Mouse (Mus musculus) 3T3-L1 (cell line): ENCODE results near the gene Kif13a.

Source experiments
- DNase-seq: peaks from one replicate; pipeline ENCODE4 v3.0.0-alpha.2; 2015; ENCODE audit warnings: low read depth, low spot score

The Kif13a gene

DNA sequence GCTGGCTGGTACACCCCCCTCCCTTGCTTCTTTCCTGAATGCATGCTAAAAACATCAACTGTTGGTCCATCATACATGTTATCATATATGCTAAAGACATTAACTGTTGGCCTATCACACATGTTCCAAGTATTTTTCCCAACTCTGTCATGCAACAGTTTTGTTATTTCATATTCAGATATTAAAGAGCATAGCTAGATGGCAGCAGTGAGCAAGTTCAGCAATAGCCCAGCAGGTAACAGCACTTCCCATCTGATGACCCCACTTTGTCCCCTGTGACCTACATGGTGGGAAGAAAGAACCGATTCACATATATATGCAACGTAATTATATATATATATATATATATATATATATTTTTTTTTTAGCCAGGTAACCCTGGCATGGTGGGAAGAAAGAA lies 91.1 kb downstream of the Kif13a start:
- DNase-seq, result peak; percentile 65

DNA sequence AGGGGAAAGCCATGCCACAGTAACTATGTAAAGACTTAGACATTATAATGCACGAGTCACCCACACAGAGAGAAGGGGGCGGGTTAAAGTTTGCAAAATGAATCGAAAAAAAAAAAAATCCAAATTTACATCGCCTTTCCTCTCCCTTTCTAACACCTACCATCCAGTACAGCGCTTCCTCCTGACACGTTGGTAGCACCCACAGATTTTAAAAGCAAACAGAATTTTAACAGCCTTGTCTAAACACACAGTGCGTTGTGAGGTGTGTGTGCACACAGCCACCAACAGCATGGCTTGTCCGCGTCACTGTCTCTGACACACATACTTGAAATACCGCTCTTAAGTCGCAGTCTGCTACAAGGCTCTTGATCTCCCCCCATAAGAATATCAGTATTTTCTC lies 94.3 kb downstream of the Kif13a start:
- no peak for DNase-seq

DNA sequence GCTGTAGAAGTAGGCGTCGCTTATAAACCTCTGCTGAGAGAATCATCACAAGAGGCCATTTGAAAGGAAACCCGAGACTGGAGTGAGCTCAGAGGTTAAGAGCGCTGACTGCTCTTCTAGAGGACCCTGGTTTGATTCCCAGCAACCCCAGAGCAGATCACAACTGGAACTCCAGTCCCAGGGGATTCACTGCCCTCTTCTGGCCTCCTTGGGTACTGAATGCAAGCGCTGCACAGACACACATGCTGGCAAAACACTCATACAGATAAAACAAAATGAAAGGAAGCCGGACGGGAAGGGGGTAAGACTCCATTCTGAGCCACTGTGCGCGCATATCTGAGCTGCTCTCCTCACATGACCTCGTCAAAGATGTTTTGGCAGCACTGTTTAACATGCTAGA lies 94.9 kb downstream of the Kif13a start:
- DNase-seq, result no peak

DNA sequence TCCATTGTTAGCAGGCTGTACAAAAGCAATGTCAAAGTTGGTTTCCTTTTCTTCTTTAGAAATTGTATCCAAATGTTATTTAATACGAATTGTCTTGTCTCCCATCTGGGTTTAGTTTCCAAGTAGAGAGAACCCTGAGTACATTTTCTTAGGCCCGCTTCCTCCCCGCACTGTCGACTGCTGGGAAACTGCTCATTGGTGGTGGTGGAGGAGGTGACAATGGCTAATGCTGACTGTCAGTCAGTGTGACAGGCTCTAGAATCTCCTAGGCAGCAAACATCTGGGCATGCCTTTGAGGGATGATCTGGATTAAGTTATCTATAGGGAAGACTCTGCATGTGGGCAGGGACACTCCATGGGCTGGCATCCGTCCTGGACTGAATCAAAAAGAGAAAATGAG lies 96.1 kb downstream of the Kif13a start:
- no peak for DNase-seq

- peak; percentile 22 for DNase-seq
Observed at GRCm38 (mm10) chr13:46832956-46833355, 96.7 kb downstream of the Kif13a start.

DNA sequence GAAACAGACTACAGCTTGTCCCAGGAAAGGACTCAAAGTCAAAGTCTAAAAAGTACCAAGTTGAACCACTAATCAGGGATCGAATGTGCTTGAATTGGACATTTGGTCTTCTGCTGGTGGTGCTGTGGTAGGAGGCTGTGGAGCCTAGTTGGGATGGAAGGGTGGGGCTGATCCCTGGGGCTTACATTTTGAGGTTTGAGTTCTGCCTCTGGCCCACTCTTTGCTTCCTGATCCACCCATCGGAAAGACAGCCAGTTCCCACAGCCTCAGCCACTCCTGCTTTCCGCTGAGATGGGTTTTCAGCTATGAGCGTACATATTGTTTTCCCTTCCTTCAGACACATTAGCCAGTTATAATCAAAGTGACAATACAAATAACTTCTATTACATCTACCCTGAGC lies 106.4 kb downstream of the Kif13a start:
- DNase-seq, result no peak

- DNase-seq, result no peak
Observed at GRCm38 (mm10) chr13:46822200-46822599, 107.5 kb downstream of the Kif13a start.

DNA sequence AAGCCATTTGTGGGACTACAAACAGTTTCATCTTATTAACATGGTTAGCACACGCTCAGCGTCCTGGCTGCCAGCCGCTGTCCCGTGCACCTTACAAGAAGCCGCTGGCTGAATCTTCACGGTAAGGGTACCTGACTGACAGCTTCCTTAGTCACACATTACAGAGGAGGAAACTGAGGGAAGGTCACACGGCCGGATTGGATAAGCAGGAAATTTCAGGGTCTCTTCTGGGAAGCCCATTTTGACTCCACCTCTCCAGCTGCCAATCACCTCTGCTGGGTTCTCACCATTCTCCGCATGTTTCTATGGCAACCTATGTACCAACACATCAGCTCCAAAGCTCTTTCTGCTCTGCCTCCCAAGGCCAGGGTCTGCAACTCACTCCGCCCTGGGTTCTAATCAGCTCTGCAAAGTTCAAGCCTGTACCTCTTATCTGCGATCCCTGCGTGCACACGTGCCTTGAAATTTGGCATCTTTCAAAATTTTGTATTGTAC lies 109.9 kb downstream of the Kif13a start:
- DNase-seq, result no peak

GRCm38 (mm10) chr13:46819202-46819728 lies 110.4 kb downstream of the Kif13a start:
- DNase-seq, result no peak

DNA sequence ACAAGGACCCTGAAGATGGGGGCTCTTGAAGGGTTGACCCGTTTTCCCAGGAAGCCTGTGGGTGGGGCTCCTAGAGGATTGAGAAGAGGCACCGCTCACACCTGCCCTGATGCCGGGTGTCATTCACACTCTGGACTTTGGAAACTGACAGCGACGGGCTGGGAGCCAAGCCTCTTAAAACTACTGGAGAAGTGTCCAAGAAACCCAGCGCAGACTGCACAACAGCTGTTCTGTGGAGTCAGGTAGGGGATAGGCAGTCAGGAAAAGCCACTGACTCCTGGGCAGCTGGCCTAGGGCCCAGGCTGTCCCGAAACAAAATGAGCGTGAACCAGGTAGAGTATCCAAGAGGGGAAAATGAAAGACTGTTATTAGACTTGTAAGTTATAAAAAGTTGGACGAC lies 111.3 kb downstream of the Kif13a start:
- DNase-seq, result no peak

GRCm38 (mm10) chr13:46812648-46813184 lies 117.0 kb downstream of the Kif13a start:
- DNase-seq, result peak; percentile 71

- DNase-seq, result no peak
Observed at GRCm38 (mm10) chr13:46811696-46812095, 118.0 kb downstream of the Kif13a start.

GRCm38 (mm10) chr13:46810613-46811012 lies 119.1 kb downstream of the Kif13a start:
- DNase-seq, result no peak

DNA sequence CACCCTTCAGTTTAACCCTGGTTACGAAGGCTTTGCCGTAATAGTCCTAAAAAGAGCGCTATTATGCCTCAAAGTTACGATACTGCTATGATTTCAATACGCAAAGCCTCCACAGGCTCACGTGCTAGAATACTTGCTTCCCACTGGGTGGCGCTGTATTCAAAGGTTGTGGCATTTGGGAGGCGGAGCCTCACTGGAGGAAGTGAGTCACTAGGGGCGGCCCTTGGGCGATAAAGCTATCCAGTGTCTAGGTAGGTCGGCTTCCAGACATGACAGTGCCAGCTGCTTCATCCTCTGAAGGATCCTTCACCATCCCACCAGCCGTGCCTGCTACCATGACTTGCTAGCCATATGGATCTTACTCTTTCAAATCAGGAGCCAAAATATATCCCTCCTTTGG lies 119.6 kb downstream of the Kif13a start:
- DNase-seq, result peak; percentile 58

DNA sequence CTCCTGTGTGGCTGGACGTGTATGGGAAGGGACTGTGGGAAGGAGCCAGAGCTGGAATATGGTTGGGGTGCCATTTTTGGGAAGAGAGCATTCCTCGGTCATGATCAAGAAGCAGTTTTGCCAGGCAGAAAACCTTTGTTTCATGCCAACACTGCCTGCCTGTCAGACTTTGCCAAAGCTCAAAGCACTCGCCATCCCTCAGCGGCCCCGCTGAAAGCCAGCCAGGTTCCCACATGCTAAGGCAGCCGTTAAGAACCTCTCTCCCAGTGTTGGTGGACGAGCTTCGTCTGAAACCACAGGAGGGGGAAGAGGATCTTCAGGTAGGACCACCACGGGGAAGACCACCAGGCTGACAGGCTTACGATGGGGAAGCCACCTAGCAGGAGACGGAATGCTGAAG lies 121.8 kb downstream of the Kif13a start:
- DNase-seq, result no peak

DNA sequence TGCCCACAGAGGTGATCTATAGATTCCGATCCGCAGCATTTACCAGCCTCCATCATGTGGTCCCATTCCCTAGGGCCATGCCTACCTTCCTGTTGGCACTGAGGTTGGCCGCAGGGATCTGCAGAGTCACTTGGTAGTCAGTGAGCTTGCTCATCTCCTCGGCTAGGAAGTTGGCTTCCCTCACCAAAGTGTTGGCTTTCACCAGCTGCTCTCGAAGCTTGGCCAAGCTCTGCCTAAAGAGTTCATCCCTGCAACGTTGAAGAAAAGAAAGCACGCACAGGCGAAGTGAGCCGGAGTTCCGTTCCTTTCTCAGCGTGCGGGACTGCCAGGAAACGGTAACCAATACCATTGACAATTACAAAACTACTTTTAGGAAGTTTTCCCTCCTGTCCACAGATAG lies 128.5 kb downstream of the Kif13a start:
- no peak for DNase-seq

- peak; percentile 68 for DNase-seq
Observed at GRCm38 (mm10) chr13:46798156-46798555, 131.5 kb downstream of the Kif13a start.

DNA sequence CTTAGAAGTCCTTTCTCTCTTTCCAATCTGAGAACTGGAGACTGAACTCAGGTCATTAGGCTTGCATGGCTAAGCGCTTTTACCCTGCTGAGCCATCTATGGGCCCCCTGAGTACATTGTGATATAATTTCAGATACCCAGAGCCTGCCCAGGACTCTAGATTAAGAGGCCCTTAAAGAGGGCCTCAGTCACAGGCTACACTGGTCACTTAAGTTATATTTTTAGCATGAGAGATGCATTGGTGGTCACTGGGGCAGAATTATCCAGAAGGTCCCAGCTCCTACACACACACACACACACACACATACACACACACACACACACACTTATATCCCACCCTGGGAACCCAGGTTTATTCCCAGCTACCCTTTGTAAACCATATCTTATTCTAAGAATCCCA lies 133.3 kb downstream of the Kif13a start:
- DNase-seq, result no peak

DNA sequence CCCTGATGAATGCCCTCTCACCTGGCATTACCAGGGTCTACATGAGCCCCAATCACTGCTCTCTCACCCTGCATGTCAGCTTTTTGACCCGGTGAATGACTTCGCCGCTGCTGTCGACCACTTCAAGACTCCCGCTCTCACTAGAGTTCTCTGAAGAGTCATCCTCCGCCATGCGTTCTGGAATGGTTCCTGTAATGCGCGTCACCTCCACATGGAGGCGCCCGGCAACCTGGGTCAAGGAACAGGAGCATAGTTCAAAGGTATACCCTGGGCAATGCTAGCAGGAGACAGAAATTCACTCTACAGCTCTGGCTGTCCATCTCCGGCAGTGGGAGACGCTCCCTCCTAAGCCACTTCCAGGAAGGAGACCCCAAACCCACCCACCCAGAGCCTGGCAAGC lies 135.8 kb downstream of the Kif13a start:
- no peak for DNase-seq

- DNase-seq, result no peak
Observed at GRCm38 (mm10) chr13:46788452-46788851, 141.2 kb downstream of the Kif13a start.

DNA sequence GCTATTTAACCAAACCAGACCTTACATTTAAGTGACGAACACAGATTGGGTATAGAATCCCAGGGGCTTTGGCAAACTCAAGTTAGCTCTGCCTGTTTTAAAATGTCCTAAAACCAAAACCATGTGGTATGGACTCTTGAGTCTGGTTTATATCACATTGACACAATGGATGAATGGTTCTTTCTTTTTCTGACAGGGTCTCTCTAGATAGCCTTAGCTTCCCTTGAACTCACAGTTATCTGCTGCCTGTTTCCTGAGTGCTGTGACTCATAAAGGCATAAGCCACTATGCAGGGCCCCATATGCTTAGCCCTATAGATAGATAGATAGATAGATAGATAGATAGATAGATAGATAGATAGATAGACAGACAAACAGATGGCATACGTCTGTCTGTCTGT lies 142.8 kb downstream of the Kif13a start:
- DNase-seq, result no peak

- no peak for DNase-seq
Observed at GRCm38 (mm10) chr13:46786064-46786561, 143.6 kb downstream of the Kif13a start.

GRCm38 (mm10) chr13:46780379-46780778 lies 149.3 kb downstream of the Kif13a start:
- no peak for DNase-seq

DNA sequence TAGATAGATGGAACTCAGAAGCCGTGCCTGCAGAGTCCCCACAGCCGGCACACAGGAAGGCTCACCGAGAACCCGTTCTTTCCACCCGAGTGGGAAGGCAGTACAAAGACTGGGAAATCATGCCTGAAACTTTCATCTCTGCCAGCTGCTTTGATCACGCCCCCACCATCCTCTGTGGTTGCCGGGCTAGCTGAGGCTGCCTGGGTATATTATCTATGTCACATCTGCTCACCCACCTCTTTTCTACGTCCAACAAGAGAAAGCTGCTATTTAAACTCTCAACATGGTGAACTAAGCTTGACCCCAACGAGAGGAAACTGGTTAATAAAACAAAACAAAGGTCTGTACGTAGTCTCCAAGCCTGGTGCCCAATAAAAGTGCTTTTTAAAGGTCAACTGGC lies 149.8 kb downstream of the Kif13a start:
- no peak for DNase-seq
